Mouse (Mus musculus) layer of hippocampus, postnatal 14 days (tissue): ENCODE measurements around the gene Cpm. TPM values are rescaled to one million over a fixed set of nuclear protein-coding genes. Genes with fewer than 3 reads are reported as not detected.
A peak's percentile ranks its signal among the peaks of the same experiment; 100 is the strongest.
"Not testable (repeated sequence)": the region's sequence is repeated elsewhere in the genome, so short reads cannot be mapped to it uniquely, and the experiment has no call there.

Experiments
- DNase-seq, 2 experiments: peaks; one replicate each; pipeline ENCODE4 v3.0.0; 2021 to 2022; ENCODE audit warnings: low spot score in 2 of 2, mixed read lengths in 1 of 2
- long read RNA-seq, 2 experiments: library from polyadenylated mRNA; stranded (forward); transcript quantifications; one replicate each; pipeline ENCODE4 v2.0.0; 2021
- total RNA-seq, 2 experiments: library from RNA; stranded (reverse); gene quantifications; 2 replicates each; pipeline ENCODE4 v1.2.3; 2021

The Cpm gene
- total RNA-seq = 1 to 10 TPM; 7.7 to 7.8 TPM
- long read RNA-seq, experiment 1, partial matches to known transcripts = 2 of 8 reads
- long read RNA-seq, experiment 1, other reads (novel, unspliced or antisense) = 6 of 8 reads
- long read RNA-seq, experiment 2, partial matches to known transcripts = 5 of 11 reads
- long read RNA-seq, experiment 2, other reads (novel, unspliced or antisense) = 5 of 11 reads

DNA sequence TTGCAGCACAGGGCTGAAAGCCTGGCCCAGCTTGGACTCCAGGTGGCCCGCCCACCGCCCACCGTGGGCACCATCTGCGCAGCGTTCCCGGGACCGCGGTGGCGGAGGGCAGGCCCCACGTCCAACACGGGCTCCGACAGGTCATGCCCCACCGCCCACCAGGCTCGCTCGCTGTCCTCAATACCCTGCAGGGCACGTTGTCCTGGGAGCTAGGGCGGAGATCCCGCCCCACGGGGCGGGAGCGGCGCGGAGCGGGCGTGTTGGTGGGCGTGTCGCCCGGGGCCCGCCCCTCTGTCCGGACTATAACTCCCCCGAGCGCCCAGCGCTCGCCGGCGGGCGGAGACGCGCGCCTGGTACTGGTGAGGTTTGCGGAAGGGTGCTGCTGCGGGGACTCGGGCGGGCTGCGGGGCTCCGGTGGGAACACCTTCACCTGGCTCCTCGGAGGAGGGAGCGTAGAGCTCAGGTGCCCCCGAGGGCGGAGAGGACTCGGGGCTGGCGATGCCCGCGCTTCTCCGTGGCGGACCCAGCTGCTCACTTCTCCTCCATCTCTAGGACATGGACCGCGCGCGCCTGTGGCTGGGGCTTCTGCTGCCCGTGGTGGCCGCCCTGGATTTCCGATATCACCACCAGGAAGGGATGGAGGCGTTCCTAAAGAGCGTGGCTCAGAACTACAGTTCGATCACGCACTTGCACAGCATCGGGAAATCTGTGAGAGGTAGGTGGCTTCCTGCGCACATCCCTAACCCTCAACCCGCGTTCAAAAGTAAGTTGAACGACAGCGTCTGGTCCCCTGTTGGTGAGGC, at the start of gene Cpm:
TSS of gene Cpm (plus strand) at position 332 of the 803 bp plus-strand sequence.
- peak; percentile 20 to 27 for DNase-seq

DNA sequence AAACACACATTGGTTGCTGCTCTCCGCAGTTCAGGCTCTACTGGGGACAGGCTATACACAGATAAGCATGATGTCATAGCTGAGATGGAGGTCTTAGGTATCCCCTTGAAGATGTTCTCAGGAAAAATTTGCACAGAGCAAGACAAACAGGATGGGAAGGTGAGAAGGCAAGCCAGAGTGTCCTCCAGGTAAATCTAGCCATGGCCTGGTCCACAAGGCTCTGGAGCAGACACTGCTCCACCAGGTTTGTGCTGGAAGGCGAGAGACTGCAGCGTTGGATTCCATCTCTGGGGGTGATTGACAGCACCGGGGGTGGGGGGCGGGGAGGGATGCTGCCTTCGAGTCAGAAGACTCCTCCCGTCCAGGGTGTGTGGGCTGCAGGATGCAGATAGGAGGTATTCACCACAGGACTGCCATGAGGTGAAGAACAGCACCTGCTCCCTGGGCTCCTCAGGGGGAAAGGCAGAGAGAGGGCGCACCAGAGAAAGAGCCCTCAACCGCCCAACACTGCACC, 49.5 kb upstream of the Cpm start:
- no peak for DNase-seq

- no peak for DNase-seq
Measured at GRCm38 (mm10) chr10:117580405-117580804, 48.9 kb upstream of the Cpm start.

- no peak for DNase-seq
Measured at GRCm38 (mm10) chr10:117581007-117581752, 48.1 kb upstream of the Cpm start.

DNA sequence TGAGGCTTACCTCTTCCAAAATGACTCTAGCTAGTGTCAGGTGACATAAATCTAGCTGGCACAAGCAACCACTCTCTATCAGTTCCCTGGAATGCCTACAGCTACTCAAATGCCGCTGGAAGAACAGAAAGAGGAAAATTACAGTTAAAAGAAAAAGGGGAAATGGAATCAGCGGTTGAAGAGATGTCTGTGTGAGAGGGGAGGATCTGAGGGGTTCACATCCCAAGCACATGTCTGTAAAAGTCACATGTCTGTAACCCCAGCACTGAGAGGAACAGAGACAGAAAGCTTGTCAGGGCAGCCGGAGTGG, 47.6 kb upstream of the Cpm start:
- no peak for DNase-seq

GRCm38 (mm10) chr10:117583155-117584061, 45.9 kb upstream of the Cpm start:
- DNase-seq = no peak

GRCm38 (mm10) chr10:117584102-117584501, 45.2 kb upstream of the Cpm start:
- DNase-seq = no peak

GRCm38 (mm10) chr10:117584566-117585515, 44.5 kb upstream of the Cpm start:
- no peak for DNase-seq

DNA sequence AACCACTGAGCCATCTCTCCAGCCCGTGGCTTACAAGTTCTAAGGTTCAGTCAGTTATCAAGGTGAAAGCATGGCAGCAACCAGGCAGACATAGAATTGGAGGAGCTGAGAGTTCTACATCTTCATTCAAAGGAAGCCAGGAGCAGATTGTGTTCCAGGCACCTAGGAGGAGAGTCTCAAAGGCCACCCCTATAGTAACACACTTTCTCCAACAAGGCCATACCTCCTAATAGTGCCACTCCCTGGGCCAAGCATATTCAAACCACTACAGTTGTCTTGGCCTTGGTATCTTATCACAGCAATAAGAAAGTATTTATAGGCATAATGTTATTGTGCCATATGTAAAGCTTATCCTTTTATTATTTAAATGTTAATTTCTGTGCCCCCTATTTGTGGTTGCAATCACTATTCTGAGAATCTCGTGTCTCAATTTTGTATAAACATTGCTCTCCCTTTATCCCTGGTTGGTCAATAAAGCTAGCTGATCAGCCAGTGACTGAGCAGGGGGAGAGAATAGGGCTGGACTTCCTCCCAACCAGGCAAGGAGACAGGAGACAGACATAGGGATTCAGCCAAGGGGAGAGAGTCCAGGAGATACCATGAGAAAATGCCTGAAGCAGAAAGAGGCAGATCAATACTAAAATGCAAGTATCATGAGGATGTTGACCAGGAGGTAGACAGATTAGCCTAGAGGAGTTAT, 43.5 kb upstream of the Cpm start:
- DNase-seq = no peak

DNA sequence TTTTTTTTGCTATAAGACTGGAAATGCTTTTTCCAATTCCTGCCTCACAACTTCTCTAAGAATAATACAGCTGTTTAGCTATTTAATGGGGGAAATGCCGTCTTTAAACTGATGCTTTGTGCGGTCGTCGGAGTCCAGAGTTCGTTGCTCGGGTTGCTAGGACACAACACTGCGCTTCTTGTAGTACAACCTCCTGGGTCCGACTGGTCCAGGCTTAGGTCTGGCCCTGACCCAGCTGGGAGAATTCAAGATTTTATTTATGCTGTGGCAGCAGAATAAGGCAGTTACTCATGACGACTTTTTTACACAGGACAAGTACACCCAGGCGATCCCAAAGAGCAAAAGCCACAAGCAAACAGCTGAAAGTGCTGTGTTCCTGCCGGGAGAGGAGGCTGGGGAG, 42.4 kb upstream of the Cpm start:
- DNase-seq = peak in 1 of 2 experiments; percentile 43

- no peak for DNase-seq
Measured at GRCm38 (mm10) chr10:117587335-117587734, 42.0 kb upstream of the Cpm start.

DNA sequence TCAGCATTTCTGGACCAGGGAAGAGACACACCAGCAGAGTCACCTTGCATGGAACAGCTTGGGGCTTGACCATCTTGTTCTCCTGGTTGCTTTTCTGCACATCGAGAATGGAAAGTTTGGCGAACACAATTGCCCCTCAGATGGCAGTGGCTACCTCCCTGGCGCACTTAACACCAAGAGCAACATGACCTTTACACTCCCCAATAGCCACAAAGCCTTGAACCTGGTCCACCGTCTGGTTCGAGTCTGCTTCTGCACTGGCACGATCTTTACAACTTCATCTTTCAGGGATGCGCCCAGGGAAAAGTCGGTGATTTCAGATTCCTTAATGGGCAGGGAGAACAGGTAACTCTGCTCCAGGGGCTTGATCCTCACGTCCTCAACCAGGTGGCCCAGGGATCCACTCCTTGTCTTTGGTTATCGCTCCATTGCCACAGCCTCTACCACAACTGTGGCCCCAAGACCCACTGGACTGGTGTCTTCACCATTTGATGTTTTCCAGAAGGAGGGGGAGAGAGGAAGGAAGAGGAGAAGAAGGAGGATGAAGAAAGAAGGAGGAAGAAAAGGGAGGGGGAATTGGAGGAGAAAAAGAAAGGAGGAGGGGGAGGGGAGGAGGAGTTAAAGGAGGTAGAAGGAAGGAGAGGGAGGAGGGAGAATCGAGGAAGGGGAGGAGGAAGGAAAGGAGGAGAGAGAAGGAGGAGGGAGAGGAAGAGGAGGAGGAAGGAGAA, 40.7 kb upstream of the Cpm start:
- not testable (repeated sequence) for DNase-seq

- DNase-seq = no peak
Measured at GRCm38 (mm10) chr10:117589144-117589940, 40.0 kb upstream of the Cpm start.

DNA sequence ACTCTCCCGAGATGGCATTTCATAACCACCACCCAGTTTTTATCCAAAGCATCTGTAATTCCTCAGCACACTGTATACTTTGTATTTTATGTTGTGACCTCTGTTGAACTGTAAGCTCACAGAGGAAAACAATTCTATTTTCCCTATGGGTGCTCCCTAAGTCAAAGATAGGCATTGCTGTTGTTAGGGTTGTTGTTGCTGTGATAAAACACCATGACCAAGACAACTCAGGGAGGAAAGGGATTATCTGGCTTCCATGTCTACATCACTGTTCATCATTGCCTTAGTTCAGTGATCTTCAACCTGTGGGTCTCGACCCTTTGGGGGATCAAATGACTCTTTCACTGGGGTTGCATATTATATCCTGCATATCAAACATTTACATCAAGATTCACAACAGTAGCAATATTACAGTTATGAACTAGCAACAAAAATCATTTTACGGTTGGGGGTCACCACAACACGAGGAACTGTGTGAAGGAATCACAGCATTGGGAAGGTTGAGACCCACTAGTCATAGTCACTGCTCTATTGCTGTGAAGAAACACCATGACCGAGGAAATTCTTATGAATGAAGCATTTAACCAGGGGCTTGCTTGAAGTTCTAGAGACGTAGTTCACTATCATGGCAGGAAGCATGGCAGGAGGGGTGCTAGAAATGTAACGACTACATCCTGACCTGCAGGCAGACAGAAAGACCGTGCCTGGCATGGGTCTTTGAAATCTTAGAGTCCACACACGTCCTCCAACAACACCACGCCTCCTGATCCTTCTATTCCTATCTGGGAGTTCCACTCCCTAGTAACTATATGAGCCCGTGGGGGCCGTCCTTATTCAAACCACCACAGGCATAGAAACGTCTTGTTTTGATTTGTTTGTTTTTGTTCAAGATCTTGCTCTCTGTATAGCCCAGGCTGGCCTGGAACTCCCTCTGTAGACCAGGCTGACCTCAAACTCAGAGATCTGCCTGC, 38.7 kb upstream of the Cpm start:
- no peak for DNase-seq

DNA sequence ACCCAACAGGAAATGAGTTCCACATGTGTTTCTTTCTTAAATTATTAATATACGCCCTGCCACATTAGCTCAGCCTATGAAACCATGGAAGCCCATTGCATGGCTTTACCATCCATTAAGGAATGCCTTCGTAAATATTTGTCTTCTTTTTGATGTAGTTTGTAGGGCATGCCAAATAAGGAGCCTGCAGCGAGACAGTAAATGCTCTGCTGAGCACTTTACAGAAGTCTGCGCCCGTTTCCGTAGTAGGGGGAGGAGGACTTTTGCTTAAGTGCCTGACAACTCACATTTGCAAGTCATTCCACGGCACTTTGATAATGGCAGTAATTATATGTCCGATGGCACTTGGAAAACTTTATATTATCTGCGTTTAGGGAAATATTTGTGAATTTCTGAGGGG, 37.5 kb upstream of the Cpm start:
- DNase-seq = no peak

DNA sequence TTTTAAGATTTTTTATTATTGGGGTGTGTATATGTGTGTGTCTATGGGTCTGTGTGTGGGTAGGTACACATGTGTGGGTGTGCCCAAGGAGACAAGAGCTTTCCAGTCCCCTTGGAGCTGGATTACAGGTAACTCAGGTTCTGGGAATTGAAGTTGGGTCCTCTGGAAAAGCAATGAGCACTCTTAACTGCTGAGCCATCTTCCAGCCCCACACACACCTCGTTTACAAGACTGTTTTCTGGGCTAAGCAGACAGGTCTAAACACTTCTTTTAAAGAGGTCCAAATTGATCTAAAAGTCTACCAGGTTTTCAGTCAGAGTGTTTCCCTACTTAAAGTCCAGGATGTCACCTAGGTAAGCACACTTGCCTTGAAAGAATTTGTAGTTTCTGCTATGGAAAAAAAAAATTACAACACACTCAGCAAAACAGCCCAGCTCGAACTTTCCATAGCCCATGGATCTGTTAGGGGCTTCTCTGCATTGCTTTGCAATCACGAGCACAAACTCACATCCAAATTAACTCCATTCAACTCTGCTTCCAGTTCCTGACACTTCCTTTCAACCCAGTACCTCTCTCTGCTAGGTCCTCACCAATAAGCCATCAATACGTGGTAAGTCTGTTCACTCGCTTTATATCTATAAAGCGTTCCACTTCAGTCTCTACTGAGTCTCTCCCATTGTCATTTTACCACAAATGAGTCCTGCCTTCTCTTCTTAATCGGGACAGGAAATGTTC, 36.8 kb upstream of the Cpm start:
- no peak for DNase-seq
